Mouse (Mus musculus) spleen, postnatal 4 days (tissue): ENCODE data around the gene Zbtb45.

ENCODE experiments used
- DNase-seq, 2 experiments: peaks; one replicate each; pipeline ENCODE4 v3.0.0; 2022; ENCODE audit warnings: low spot score in 2 of 2

The Zbtb45 gene

DNA sequence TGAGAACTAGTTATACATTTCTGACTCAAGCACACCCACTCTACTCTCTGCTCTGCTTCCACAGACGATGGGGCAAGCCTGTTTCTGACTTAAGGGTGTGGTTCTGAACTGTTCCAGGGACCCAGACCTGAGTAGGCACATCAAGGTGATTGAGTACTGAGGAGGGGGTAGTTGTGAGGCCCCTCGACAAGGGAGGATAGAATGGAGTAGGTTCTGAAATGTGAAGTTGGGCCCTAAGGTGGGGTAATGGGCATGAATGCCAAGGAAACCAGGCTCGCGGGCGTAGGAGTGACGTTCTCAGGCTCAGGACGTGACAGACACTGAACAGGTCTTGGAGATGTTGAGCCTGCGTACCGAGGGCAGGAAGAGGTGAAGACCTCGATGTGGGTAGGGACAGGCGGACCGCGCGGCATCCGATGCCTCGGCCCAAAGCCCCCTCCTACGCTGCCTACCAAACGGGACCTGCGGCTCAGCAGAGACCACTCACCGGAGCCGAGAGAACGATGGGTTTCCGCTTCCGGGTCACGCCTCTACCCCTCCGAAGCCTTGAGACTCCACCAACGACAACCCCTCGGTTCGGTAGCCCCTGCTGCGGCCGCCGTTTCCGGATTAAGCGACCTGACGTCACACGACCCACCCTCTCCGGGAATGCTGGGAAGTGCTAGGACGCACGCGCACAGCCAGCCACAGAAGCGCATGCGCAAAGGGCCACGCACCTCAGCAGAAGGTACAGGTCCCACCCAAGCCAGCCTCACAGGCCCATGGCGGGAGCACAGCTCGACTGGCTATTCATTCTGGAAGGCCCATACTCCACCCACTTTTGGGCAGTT, 24.5 kb upstream of the Zbtb45 start, which contains the start of gene Chmp2a:
Chmp2a (minus strand) TSS at position 660 of the 830 bp plus-strand sequence.
- peak; percentile 95 to 98 for DNase-seq

- peak in 1 of 2 experiments; percentile 62 for DNase-seq
Observed at GRCm38 (mm10) chr7:13033451-13034147, 23.8 kb upstream of the Zbtb45 start.

DNA sequence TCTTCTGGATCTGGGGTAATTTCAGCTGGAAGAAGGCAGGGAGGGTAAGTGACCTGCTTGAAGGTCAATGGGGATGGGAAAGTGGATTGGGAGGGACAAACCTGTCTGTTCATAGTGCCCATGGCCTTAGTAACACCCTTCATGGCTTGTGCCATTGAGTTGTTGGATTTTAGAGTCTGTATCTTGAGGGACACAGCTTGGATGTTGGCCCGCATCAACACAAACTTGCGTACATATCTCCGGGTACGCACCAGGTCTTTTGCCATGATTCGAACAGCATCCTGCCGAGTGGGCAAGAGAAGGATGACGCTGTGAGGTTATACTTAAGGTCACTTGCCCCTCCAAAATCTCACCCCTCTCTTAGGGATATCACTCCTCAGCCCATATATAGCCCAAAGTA, 22.7 kb upstream of the Zbtb45 start:
- DNase-seq, result peak in 1 of 2 experiments; percentile 55

GRCm38 (mm10) chr7:13031983-13032382, 22.1 kb upstream of the Zbtb45 start:
- peak in 1 of 2 experiments; percentile 57 for DNase-seq

DNA sequence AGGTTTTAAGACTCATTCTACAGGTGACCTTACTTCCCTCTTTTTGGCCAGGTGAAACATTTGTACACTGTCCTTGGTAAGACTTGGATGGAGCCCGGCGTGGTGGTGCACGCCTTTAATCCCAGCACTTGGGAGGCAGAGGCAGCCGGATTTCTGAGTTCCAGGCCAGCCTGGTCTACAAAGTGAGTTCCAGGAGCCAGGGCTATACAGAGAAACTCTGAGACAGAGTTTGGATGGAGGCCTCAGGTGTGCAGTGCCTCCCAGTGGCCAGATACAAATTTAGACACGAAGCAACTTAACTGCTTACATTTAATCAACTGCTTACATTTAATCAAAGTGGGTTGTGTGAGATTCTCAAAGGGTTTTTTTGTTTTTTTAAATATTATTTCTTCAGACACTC, 21.2 kb upstream of the Zbtb45 start:
- peak in 1 of 2 experiments; percentile 53 for DNase-seq

DNA sequence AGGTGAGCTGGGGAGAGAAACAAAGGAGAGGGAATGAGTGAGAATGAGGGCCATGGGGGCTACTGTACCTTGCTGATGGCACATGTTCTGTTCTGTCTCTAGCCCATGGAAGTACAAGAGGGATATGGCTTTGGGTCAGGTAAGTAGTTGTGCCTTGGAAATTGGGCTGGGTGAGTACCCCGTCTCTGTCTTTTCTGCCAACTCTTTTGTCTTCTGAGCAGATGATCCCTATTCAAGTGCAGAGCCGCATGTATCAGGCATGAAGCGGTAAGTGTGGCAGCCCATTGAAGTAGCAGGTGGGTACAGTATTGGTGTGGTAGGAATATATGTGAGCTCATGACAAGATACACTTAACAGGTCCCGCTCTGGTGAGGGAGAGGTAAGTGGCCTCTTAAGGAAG, 19.2 kb upstream of the Zbtb45 start:
- DNase-seq, result no peak

- DNase-seq, result peak in 1 of 2 experiments; percentile 57
Observed at GRCm38 (mm10) chr7:13025511-13026112, 15.8 kb upstream of the Zbtb45 start.

GRCm38 (mm10) chr7:13024805-13025204, 15.0 kb upstream of the Zbtb45 start:
- peak; percentile 74 to 88 for DNase-seq

GRCm38 (mm10) chr7:13023928-13024731, 14.3 kb upstream of the Zbtb45 start:
- DNase-seq, result peak; percentile 93 to 98

DNA sequence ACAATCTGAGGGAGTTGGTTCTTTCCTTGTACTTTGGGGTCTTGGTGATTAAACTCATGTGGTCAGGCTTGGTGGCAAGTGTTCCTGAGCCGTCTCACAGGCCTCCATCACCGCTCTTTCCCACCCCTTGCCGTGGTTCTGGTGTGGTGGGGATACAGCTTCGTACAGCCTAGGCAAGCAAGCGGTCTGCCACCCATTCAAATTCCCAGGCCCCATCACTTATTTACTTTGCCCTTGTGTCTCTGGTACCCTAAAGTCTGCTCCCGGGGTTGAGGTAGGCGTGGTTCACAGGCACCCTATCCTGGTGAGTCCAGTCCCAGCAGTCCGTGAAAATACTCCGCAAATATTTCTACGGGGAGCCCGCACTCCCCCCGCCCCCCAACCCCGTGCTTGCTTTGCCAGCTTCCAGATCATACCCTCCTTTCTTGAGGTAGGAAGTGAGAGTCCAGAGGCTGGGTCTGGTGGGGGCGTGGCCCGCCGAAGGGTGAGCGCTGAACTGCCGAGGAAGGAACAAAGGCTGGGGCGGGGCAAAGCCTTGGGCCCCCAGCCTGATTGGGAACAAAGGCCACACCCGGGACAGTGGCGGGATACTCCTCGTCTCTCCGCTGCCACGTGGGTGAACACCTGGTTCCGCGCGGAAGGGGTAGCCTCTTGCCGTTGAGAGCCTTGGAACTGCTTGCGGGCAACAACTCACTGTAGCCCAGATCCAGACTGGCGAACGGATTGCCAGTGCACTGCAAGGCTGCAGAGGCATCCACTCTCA, 13.1 kb upstream of the Zbtb45 start:
- peak; percentile 71 to 84 for DNase-seq

DNA sequence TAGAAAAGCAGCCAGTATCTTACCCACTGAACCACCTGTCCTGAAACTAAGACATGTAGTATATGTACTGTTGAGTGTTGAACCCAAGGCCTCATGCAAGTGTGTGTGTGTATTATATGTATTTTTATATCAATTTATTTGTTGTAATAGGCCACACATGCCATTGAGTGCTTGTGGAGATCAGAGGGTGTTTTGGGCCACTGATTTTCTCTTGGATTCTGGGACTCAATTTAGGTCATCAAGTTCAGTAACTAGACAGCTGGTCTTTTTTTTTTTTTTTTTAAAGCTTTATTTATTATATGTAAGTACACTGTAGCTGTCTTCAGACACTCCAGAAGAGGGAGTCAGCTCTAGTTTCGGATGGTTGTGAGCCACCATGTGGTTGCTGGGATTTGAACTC, 5.4 kb upstream of the Zbtb45 start:
- no peak for DNase-seq

DNA sequence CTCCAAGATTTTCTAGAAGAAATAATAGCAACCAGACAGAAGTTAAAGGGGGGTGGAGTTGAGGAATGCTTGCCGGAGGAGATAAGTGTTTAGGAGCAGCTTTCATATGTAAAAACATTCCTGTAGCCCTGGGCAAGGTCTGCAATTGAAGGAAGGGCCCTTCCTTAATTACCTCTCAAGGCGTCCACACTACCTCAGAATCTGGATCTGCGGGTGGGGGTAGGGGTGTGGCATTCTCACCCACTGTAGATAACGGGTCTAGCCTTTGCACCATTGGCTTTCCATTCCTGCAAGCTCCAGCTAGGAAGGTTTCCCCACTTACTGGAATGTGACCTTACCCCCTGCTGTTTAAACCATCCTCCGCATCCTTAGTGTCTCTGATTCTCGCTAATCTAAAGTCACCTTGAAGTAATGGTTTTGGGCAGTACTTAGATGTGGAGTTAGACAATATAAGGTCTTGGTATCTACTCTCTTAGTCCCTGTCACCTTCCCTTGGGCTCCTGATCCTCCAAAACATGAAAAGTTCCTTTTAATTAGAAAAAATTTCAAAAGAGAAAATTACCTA, 4.5 kb upstream of the Zbtb45 start:
- DNase-seq, result no peak

DNA sequence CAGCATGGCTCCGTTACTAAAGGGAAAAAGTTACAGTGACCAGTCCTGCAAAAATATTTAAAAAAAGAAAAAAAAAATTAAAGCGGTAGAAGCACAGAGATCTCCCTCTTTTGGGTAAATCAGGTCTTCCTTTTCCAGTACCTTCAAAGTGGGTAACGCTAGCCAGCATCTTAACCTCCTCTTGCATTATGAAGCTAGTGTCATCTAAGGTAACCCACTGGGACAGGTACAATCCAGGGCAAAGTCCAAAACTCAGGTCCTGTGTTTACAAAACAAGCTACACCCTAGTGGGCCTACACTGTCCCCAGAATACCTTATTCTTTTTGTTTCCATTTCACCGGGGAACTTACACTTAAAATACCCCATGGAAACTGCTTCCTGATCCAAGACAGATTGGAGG, 3.8 kb upstream of the Zbtb45 start:
- no peak for DNase-seq

DNA sequence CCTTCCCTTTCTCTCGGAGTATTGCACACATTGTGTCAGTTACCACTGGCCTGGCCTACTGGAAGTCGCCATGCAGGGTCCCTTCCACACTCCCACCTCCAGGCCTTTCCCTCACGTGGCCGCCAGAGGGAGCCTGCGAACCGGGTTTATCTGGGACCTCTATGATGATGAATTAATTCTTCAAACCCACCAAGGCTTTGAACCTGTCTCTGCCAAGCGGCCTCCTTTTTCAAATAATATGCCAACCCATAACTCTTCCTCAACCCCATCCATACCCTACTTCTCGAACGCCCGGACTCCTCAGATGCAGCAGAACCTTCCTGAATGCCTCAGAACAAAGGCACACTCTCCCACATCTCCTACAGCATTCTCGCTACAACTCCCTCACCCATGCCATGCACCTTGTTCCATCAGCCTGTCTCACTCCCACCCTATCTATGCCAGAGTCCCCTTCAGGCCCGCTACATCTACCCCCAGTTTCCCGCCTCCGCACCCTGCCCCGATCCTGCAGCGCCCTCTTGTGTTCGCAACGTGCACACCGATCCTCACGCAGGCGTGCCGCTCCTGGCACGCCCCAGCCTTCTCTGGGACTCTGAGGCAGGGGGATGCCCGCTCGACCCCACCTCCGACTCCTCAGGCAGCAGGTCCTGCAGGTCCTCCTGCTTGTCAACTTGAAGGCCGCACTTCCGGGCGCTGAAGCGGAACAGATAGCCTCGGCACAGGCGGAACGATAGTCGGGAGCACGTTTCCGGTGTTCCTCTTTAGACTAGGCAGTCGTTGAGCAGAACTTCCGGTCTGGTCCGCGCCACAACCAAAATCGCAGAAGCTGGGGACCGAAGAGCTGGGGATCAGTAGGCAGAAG, 460 bp downstream of the Zbtb45 start:
- DNase-seq, result peak; percentile 89 to 97

DNA sequence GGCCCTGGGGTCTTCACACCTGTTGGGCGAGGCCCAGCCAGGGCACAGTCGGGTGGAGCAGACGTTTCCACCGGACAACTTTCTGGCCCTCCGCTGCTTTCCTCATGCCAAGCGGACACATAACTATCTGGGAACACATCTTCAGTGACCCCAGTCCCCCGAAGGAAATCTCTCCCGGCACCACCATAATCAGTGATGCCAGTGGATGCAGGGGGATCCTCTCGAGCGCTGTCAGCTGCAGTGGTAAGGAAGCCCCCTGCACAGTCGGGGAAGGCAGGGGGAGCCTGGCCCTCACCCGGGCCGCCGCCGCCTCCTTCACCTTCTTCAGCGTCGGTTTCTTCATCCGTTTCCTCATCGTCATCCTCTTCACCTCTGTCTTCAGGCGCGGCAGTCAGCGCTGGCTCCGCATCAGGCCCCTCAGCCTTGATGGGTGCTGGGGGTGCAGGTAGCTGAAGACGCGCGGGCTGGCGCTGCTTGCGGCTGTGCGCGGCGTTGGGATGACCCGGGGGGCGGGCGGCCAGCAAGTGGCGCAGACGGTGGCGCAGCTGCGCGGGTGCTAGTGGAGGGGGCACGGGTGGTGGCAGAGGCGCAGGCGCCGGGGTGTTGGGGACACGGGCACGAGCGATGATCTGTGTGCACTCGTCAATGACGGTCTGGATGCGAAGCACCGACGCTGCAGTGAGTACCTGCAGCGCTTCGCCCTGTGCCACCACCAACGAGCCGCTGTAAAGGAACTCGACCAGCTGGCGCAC, 2.3 kb downstream of the Zbtb45 start:
- DNase-seq, result peak in 1 of 2 experiments; percentile 66

- no peak for DNase-seq
Observed at GRCm38 (mm10) chr7:13006531-13006930, 3.3 kb downstream of the Zbtb45 start.

- DNase-seq, result no peak
Observed at GRCm38 (mm10) chr7:13006011-13006410, 3.8 kb downstream of the Zbtb45 start.

DNA sequence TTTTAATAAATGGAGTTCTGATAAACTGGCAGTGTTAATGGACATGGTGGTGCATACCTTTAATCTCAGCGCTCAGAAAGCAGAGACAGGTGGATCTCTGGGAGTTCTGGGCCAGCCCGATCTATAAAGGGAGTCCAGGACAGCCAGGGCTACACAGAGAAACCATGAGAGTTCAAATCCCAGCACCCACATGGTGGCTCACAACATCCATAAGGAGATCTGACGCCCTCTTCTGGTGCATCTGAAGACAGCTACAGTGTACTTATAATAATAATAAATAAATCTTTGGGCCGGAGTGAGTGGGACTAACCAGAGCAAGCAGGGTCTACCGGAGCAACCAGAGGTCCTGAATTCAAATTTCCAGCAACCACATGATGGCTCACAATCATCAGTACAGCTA, 6.5 kb downstream of the Zbtb45 start:
- no peak for DNase-seq

DNA sequence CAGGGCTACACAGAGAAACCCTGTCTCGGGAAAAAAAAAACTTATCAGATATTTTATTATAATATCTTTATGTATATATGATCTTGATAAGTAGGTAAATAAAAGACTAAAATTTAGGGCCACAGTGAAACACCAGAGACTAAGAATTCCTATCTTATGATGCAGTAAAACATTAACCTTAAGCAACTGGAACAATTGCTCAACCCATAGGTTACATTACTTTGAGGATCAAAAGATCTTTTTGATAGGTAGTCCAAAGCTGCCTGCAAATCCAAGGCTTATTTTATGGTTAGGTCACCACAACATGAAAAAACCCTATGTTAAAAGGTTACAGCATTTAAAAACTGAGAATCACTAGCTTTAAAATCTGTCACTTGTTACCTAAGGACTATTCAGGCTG, 8.2 kb downstream of the Zbtb45 start:
- no peak for DNase-seq
